Mouse (Mus musculus) urinary bladder, postnatal 10 days (tissue): Measurements from ENCODE around the gene Sbno1.
A peak's percentile ranks its signal among the peaks of the same experiment; 100 is the strongest.
"Not testable (repeated sequence)": the region's sequence is repeated elsewhere in the genome, so short reads cannot be mapped to it uniquely, and the experiment has no call there.

Experiments used
- DNase-seq: peaks from one replicate; pipeline ENCODE4 v3.0.0; 2022; ENCODE audit warnings: low spot score

Sbno1 gene

DNA sequence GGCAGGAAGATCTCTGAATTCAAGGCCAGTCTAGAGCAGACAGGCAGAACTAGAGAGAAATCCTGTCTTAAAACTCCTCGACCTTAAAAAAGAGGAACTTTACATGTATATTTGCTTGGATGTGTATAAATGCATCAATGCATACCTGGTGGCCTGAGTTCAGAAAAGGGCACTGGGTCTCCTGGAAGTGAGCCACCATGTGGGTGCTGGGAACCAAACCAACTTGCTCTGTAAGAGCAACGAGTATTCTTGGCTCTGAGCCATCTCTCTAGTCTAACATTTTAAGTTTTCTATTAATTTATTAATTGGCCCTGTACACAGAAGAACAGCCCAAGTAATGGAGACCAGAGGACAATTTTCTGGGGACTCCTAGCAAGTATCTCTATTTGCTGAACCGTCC, 59.1 kb downstream of the Sbno1 start:
- DNase-seq = no peak

DNA sequence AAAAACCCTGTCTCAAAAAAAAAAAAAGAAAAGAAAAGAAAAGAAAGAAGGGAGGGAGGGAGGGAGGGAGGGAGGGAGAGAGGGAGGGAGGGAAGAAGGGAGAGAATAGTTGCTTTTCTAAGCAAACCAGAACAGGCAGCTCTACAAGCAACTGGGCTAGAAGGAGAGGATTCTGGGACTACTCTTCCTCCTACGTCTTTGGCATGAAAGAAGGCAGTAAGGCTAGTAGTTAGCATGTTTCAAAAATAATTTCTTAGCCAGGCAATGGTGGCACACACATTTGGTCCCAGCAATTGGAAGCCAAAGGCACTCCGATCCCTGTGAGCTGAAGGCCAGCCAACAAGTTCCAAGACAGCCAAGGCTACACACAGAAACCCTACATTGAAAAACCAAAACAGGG, 60.0 kb downstream of the Sbno1 start:
- DNase-seq = no peak

DNA sequence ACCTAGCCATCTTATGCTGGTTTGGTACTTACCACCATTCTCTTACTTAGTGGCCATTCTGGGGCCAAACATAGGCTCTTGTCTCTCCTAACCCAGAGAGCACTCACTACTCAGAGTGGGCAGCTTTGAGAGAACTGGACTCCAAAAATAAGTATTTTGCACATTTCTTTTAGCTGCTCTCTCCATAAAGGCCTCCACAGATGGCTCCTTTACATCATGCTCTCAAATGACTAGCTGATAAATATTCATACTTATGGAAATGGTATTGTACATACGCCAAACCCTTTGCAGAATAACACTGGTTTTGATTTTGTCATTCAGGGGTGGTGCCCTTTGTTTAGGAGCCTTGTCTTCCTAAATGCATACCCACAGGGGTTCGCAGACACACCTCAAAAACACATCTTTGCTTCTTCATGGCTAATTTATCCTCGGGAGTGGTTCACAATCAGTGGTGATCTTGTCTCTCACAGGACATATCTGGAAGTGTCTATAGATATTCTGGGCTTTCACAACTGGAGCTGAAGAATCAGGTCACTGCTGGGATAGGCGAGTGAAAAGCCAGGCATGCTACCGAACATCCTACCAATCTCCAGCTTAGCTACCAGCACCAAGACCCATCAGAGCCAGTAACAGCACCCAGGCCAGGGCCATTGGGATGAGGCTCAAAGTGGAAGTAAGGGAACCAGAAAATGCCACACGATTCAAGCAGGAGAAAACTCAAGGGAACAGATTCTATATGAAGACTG, 61.5 kb downstream of the Sbno1 start:
- DNase-seq = no peak

- not testable (repeated sequence) for DNase-seq
Observed at GRCm38 (mm10) chr5:124362982-124363381, 62.8 kb downstream of the Sbno1 start, which contains the start of gene Cdk2ap1. Gene Cdk2ap1 (minus strand): TSS chr5:124363082.

DNA sequence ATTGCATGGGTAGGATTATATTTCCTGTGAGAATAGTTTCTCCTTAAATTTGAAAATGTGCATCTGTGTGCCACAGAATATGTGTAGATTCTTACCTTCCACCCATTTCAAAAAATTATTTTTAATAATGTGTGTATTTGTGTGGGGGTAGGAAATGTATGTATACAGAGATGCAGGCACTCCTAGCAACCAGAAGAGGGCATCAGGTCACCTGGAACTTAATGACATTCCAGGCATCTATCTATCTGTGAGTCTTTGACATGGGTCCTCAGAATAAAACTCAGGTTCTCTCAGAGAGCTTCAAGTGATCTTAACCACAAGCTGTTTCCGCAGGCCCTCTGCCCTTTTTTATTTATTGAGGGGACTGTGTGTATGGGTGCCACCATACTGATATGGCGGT, 66.2 kb downstream of the Sbno1 start:
- DNase-seq = no peak

- DNase-seq = no peak
Observed at GRCm38 (mm10) chr5:124356695-124357094, 69.1 kb downstream of the Sbno1 start.

DNA sequence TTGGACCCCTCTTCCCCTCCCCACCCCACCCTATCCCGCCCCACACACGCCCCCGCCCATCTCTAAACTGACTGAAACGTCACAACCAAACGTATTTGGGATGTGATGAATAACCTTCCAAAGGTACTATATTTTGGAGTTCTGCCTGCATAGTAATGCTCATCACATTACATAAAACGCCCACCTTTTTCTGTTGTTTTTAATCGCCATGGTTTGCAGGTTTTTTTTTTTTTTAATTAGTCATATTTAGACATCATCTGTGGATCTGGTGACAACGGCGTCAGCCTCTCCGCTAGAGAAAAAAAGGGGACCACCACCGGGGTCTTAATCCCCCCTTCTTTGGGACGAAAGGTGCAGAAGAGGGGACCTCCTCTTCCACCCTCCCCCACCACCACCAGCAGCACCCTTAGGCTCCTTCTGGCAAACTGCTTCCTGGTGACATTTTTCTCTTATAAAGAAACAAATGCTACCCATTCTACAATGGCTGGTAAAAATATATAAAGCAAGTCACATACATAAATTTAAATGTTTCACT, 70.3 kb downstream of the Sbno1 start:
- no peak for DNase-seq

GRCm38 (mm10) chr5:124354574-124355424, 71.0 kb downstream of the Sbno1 start:
- no peak for DNase-seq

DNA sequence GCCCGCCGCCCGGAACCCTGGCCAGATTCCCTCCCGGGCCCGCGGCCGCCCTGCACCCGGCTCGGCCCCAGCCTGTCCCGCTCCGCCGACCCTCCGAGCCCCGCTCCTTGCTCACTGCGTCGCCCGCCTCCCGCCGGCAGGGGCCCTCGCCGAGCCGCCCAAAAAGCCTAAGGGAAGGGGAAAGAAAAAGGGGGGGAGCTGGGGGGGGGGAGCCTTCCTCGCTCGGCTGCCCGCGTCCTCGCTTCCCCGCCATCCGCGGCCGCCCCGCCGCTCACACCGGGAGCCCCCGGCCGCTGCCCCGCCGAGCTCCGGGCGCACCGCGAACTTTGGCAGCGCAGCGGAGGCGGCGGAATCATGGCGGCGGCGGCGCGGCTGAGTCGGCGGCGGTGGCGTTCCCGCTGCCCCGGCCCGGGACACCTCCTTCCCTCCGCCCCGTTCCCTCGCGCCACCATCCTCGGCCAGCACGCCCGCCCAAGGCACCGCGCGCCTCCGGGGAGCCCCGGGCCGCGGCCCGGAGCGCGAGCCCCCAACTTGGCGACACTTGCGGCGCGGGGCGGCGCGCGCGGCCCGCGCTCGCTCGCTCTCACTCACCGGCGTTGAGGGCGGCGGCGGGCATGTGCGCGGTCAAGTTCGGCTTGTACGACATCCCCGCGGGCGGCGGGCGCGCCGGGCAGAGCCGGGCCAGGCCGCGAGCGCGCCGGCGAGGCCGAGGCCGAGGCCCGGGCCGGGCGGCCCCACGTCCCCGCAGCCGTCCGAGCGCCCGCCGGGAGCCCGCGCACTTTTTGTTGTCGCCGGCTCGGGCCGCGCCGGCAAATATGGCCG, 71.9 kb downstream of the Sbno1 start:
- DNase-seq = peak; percentile 19

GRCm38 (mm10) chr5:124353011-124353725, 72.6 kb downstream of the Sbno1 start:
- peak; percentile 23 for DNase-seq

- DNase-seq = peak; percentile 26
Observed at GRCm38 (mm10) chr5:124352141-124352920, 73.5 kb downstream of the Sbno1 start.

GRCm38 (mm10) chr5:124351604-124352003, 74.2 kb downstream of the Sbno1 start:
- no peak for DNase-seq

DNA sequence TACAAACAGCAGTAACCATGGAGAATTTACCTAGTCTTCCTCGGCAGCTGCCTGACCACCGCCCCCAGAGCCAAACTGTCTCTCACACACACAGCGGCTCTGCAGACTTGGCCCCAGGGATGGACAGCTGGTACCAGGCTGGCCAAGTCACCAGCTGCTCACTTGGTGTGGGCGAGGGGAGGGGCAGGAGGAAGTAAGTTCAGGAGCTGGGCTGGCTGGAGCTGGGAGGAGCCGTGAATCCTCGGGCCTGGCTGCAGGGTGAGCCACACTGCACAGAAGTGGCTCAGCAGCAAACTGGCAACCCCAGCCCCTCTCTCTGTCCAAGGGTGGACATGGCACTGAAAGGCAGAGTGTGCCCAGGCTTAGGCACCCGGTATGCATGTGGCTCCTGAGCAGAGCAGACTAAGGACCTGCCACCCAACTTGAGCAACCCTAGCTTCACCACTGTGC, 74.7 kb downstream of the Sbno1 start:
- no peak for DNase-seq

DNA sequence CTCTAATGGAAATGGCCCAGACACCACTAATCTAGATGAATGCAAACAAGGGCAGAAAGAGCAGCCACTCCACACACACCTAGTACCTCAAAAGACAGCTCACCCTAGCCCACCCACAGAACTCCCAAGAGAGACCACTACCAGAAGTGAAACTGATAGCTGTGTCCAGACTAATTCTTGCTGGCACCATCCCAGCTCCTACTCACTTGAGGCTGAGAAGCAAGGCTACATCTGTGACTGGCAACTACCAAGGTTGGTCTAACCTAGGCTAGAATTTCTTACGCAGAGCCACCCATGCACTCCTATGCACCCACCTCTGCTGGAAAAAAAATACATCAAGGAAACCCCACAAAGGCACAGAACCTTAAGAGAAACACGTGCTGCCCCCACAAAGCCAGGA, 75.5 kb downstream of the Sbno1 start:
- no peak for DNase-seq

GRCm38 (mm10) chr5:124349196-124349595, 76.6 kb downstream of the Sbno1 start:
- DNase-seq = no peak

- no peak for DNase-seq
Observed at GRCm38 (mm10) chr5:124342897-124343296, 82.9 kb downstream of the Sbno1 start.

- not testable (repeated sequence) for DNase-seq
Observed at GRCm38 (mm10) chr5:124341753-124342339, 84.0 kb downstream of the Sbno1 start.

DNA sequence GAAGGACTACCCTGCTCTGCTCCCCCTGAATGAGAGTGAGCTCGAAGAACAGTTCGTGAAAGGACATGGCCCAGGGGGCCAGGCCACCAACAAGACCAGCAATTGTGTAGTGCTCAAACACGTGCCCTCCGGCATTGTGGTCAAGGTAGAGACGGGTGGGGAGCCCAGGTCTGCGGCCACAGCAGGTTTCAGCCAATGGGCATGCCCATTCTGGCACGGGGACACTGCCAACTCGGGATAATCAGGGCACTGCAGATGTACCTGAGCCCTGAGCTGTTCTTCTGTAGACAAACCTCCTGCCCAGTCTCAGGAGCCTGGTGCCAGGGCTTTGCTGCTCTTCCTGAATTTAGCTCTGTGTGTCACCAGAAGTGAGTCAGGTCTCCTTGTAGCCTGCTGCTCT, 87.0 kb downstream of the Sbno1 start:
- no peak for DNase-seq

DNA sequence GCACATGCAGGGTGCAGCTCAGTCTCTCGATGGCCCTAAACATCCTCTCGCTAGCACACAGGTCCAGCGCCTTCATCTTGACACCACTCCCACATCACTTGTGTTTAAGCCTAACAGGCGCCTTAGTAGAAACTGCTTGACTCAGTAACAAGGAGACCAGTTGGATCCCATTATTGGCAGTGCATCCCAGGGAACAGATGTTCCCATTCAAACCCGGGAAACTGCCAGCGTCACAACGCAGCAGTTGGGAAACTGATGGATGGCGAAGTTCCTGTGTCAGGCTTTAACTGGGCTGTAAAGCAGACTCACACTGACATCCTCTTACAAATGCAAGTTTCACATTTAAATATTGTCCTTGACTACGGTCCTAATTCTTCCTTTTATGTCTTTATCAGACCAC, 87.9 kb downstream of the Sbno1 start:
- no peak for DNase-seq

DNA sequence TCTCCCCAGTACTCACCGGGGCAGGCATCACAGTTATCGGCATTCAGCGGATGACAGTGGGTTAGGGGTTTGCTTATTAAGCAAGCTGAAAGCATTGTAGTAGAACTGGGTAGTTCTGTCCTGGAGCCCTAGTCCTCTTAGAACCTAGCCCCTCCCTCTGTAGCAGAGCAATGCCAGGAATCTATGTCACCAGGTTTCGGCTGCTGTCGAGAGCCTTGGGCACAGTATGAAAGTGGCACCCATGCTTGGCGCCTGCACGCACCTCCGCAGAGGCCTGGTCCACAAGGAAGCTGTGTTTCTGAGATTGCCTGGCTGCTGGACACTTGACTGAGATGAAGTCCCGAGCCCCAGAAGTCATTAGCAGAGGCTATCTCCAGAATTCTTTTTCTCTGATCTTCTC, 88.7 kb downstream of the Sbno1 start:
- DNase-seq = no peak
